Mouse (Mus musculus) thymus, adult 18-20 months (tissue): ENCODE results near the gene Amz2.
"Not testable (repeated sequence)": the region's sequence is repeated elsewhere in the genome, so short reads cannot be mapped to it uniquely, and the experiment has no call there.

ENCODE experiments used
- DNase-seq, 2 experiments: peaks; one replicate each; pipeline ENCODE4 v3.0.0; 2022; ENCODE audit warnings: mixed read lengths in 2 of 2

Gene Amz2

DNA sequence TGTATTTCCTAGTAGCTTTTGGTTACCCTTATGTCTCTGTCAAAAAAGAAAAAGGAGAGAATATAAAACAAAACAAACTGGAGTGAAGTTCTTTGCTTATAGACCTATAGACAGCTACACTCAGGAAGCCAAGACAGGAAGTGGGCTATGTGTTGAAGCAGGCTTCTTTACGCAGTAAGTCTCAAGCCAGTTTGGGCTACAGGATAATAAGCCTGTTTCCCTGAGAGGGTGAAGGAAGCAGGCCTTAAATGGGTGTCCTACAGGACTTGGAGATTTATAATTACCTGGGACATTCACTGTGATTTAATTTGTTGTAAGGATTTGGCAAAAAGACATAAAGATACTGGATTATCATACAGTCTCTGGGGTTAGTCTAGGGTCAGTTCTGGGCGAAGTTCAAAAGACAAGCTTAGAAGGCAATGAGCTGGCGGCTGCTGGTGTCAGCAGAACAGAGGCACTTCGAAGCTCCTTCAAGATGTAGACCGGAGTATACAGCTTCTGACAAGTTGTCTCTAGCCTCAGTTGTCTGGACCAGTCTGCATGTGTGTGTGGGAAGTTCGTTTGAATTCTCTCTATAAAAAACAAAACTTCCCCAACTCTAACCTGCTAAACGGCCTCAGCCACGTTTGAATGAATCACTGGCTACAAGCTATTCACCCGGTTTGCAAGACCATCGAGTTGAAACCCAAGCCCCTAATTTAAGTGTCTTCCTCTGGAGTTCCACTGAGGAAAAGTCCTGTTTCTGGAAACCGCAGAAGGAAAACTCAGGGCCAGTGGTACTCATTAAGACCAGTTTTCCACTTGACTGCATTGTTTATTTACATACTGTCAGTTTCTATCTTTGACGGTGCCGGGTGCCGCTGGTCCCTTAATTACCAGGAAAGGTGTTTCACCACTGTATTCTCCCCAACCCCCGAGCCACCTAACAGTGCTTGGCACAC, 45.4 kb downstream of the Amz2 start:
- no peak for DNase-seq

DNA sequence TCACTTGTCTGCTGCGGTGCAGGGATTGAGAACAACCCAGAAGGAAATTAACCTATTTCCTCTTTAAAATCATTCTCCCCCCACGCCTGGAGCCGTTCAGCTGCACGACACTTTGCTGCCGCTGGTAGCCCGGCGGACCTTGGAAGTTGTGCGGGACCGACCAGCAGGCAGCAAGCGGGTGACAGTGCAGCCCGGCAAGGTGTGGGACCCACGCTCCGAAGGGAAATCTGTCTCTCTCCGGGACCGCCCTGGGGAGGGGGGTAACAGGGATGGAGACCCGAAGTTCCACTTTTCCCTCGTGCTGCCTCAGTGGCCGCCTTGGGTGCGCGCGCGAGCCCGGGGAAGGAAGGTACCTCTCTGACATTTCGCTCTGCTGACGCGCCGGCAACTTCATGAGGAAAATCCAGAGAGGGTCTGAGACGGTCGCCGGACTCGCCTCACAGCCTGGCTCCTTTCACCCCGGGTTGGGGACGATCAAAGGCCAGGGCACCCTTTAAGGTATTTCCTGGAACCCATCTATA, 46.5 kb downstream of the Amz2 start:
- peak; percentile 35 for DNase-seq

DNA sequence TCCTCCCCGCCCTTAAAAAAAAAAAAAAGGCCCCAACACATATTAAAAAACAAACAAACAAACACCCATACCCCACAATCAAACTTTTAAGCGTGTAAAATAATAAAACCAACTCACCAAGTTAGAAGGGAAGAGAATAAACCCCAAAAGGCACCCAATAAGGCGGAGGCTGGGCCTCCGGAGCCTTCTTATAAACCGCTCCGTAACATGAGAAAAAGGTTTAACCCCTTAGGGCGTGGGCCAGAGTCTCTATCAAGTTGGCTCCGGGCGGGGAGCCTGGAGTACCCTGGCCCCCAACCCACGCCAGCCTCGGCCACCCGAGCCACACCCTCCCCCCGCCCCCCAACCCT, 47.0 kb downstream of the Amz2 start:
- no peak for DNase-seq

DNA sequence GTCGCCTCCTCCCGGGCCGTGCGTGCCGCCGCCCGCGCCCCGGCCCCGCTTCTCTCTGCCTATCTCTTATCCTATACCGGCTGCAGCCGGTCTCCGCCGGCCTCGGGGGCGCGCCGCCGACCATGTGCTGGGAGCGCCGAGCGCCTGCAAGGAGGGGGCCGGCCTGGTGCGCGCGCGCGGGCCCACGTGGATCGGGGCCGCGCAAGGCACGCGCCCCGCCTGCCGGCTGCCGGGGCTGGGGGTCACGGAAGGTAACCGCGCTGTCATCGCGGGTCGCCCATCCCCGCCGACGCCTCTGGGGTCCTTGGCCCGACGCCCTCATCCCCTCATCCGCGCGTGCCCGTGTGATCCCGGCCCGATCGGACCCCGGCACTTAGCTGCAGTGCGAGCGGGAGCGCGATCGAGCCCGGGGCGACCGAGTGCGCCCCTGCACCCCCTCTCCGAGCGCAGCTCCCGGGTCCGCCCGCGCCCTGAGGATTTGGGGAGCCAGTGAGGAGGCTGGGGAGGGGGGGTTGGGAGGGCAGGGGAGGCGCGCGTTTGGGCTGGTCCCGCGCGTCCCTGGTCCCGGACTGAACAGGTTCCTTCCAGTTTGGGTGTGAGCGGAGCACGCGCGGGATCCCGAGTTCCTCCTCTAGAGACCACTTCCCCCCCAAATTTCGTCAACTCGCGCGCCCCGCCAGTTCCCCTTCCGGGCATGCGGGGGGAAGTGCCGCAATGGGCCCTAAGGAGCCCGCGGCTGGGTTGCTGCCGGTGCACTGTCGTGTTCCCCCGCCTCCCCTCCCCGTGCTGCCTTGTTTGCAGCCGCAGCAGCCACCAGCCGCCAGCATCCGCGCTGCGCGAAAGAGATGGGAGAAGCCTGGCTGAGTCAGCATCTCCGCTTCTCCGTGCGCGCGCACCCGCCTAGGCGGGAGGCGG, 47.7 kb downstream of the Amz2 start, which contains the start of the genes Arsg and Slc16a6:
Arsg (plus strand) TSS at position 204 of the 915 bp plus-strand sequence.
Slc16a6 (minus strand) TSS at position 428 of the 915 bp plus-strand sequence.
- DNase-seq, result peak; percentile 93 to 94

DNA sequence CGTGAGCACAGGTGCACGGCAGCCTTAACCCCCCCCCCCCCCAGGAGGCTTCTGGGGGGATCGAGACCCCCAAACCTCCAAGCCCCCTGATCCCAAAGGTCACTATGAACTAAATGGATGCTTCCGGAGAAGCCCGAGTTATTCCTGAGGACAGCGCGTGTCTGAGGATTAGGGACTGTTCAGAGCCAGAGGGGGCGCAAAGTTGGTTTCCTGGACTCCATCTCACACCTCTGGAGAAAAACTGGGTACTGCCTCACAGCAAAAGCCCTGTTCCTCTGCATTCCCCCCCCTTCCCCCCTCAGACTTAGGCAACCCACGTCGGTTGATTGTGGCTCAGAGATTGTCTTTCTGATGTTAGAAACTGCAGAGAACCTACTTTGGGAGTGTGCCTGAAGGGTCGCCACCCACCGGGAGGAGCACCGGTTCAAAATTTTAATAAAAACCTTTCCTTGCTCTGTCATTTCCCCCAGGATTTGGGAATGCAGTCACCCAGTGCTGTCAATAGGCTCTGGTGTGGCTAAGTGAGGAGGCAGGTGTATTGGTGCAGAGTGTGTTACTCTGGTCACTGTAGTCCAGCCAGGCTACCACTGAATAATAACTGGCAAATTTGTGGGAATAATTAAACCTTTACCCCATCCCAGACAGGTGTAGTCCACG, 48.5 kb downstream of the Amz2 start:
- no peak for DNase-seq

DNA sequence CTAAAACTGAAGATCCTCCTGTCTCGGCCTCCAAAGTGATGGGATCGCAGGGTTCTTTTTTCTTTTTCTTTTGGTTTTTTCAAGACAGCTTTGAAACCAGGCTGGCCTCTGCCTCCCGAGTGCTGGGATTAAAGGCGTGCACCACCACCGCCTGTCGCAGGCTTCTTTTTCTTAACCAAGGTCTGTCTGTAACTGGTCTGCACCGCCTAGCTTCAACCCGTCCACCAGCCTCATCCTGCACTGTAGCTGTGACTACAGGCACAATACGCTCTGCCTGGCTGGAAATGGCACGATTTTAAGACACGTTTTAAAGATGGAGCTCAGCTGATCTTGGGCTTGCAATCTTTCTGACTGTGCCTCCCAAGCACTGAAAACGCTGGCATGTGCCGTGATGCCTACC, 49.1 kb downstream of the Amz2 start:
- no peak for DNase-seq

DNA sequence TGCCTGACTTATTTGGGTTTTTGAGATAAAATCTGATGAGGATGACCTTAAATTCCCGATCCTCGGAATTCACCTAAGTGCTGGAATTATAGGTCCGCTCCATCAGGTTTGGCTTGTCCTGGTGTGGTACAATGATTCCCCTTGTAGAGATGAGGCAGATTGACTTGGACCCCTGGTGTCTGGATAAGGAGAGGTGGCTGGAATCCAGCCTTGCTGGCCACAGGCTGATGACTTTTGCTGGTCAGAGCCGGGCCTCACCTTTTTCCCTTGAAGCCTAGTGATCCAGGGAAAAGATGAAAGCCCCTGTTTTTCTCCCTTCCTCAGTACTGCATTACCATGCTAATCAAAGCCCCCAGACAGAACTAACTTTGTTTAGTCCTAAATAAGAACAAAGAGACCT, 50.0 kb downstream of the Amz2 start:
- DNase-seq, result no peak

DNA sequence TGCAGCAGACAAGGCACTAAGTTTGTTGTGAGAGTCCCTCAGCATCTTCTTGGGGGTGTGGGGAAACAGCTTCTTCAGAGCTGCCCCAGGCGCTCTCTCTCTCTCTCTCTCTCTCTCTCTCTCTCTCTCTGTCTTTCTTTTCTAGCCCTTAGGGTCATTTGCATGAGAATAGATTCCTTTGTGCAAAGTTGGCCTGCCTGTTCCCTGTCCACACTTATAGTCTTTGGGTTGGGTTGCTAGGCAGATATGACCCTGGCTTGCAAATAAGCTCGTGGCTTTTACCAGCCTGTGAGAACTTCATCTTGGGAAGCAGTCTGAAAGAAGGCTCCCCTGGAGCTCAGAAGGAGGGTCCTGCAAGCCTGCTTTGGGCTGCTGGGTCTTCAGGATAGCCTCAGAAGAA, 50.5 kb downstream of the Amz2 start:
- no peak for DNase-seq

DNA sequence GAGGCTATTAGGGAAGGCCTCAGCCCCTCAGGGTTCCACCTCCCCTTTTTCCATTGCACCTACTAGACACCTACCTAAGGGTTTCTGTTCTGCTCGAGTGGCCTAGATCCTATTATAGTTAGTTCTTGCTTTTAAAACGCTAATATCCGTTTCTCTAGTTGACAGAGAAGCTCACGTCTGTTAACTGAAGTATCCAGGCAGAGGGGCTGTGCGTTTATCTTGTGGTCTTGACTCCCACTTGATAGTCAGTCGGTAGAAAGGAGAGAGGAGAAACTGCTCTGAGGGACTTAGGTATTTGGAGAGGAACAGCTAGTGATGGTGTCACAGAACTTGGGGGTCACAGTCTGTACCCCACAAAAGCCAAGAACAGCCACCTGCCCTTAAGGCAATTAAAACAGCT, 50.9 kb downstream of the Amz2 start:
- no peak for DNase-seq

DNA sequence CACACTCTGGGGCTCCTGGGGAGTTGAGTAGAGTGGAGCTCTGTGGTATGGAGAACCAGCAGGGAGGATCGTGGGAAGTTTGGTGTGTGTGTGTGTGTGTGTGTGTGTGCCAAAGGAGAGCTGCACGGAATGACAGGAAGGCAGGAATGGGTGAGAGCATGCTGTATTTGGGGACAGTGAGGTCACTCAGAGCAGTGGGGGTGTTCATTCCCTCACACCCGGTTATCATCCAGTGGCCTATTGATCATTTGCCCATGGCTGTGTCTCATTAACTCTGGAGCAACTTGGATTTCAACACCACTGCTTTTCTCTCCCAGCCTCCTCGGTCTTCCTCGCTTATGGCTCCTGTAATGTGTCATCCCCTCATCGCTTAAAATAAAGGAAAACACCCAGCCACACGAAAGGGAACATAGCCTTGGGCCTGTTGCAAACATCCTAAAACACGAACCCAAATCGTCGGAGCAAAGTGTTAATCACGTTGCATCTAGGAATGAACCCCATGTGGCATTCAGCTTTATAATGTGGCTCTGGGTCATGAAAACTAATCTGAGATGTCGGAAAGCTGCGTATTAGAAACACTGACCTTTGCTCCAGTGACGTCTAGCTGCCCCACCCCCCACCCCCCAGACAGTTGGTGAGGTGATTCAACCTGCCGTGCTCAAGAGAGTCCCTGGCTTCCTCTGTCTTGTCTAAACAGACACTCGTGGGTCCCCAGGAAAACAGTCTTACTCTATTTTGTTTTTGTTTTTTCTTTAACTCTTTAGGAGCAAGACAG, 52.0 kb downstream of the Amz2 start:
- DNase-seq, result no peak

DNA sequence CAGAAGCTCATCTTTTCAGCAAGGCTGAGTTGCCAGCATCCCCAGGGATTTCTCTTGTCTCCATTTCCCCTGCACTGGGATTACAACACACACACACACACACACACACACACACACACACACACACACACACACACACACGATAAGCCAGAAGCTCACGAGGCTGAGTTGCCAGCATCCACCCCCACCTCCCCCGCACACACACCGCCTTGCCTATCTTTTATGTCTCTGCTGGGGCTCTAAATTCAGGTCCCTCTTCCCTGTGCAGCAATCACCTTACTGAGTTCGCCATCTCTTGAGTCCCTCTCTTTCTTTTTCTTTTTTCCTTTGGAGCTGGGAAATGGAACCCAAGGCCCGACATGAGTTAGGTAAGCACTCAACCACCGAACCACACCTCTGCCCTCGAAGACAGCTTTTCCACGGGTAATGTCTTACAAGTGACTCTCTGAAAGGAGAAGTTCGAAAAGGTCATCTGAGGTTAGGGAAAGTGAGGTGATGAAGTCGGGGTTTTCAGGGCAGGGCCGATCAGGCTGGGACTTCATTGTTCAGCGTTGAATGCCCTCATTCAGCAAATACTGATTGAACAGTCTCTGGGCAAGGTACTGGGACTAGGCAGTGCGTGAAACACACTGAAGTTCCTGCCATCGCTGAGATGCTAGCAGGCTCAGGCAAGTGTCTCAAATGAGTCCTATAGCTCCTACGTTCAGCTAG, 54.0 kb downstream of the Amz2 start:
- no peak for DNase-seq

DNA sequence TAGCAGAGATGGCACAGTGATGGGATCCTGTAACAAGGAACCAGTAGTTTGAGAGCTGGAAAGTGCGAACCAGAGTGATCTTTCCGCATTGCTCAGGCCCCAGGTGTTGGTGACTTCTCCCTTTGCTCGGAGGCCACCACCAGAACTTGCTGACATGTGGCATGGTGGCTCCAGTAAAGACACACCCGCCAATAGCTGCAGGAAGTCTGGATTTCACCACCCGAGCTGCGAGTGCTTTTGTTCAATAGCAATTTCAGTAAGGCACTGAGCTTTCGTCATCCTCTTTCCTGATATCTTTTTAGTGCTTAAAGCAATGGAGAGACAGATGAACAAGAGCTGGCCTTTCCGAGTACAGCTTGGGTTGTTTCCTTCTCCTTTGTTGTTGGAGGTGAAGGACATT, 54.7 kb downstream of the Amz2 start:
- DNase-seq, result no peak

DNA sequence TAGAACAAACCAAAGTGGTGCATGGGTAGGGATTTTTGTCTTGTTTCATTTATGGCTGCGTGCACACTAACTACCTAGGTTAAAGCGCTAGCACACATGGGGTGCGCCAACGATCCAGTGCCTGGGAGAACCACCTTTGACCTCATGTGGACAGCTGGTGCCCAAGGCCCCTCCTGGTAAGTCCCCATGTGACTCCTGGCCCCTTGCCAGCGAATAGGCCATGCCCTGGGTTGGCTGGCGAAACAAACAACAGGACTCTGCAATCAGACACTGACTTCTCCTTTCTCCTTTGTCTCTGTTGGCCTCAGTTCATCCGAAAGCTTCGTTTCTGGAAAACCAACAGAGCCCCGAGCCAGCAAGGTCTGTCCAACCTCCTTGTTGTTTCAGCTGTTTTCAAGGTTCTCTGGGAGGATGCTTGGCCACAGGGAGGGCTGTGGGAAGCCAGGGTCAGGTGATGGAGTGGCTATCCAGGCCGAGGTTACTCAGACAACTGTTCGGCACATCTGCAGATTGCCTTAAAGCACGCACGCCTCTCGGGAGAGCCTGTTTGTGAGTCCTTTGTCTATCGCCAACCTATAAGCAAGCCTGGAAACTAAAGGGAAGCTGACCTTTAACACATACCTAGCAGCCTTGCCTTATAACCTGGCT, 59.8 kb downstream of the Amz2 start:
- DNase-seq, result no peak

DNA sequence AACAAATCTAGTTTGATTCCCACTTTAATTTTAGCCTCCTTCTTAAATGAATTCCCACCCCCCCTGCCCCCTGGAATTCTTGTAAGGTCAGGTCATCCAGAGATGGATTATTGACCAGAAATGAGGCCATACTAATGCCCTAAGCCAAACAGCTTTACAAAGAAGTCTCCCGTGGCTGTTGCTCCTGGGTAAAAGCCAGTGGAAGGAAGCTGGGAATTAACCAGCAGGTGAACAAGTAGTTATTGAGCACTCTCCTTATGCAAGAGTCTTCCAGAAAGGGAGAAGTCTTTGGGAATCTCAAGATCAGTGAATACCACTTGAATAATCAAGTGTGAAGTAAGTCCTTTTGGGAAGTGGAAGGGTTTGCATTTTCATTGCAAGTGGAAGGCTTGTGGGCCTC, 61.4 kb downstream of the Amz2 start:
- DNase-seq, result no peak

DNA sequence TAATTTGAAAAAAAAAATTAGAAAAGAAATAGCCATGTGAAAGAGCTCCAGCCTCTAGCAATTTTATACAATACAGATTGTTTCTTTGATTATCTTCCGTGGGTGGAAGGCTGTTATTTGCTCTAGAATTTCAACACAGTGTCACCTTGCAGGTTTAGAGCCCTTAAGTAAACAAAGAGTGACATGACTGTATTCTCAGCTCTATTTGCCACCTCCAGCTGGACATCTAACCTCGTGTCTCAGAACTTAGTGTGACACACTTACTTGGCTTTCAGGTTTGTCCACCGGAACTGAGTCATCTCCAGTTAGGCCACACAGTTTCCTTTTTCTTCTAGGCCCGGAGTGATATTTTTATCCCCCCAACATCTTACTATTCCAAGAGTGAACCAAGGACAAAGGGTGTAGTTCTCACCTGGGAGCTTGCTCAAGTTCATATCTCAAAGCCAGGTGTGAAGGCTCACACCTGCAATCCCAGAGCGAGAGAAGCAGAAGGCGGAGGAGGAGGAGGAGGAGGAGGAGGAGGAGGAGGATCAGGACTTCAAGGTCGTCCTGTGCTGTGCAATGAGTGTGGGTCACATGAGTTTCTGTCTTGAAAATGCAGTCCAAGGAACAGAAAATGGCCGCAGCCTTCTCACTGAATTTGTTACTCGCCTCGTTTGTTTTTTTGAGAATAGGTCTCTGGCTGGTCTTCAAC, 62.4 kb downstream of the Amz2 start:
- no peak for DNase-seq

DNA sequence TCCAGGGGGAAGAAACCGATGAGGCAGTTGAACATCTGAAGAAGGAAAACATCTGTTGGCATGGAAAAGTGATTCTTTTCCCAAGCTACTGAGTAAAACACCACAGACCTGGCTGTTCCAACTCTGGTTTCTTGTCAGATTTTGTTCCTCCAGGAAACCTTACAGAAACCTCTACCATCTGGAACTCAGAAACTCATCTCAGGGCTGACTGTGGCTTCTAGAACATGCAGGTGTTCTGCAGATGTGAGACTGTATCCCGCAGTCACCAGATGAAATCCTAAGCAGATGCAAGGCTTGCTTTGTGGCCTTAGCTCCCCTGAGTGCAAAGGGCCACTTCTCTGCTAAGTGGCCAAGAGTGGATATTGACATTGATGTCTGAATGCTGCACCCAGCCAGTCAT, 64.0 kb downstream of the Amz2 start:
- DNase-seq, result no peak

DNA sequence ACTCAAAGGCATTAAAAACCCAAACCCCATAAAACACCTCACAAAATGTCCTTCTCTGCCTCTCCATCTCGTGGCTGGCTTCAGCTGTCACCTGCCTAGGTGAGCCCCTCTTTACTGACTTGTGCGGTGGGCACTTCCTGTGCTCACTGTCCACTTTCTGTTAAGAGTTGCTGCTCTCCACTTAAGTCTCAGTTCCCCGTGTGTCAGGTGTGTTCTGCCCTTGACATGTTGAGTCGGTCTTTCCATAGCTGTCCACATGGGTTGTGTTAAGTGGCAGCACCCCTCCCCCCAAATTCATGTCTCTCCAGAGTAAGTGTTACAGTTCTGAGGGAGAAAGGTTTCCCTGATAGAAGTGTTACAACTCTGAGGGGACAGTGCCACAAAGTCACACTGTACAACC, 66.1 kb downstream of the Amz2 start:
- DNase-seq, result no peak

DNA sequence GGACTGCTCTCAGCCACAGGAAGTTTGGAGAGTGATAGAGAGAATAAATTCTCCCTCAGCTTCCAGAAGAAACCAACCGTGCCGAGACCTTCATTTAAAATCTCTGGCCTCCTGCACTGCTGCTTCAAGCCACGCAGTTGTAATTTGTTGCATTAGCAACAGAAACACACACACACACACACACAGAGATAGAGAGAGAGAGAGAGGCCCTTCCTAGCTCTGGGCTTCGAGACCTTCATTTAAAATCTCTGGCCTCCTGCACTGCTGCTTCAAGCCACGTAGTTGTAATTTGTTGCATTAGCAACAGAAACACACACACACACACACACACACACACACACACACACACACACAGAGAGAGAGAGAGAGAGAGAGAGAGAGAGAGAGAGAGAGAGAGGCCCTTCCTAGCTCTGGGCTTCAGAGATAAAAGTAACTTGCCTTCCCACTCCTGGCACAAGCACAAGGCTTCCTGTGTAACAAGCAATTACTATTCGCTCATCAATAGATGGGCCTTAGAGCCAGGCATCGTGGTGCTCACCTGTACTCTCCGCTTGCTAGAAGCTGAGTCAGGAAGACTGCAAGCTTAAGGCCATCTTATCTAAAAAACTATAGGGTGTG, 67.2 kb downstream of the Amz2 start:
- DNase-seq, result not testable (repeated sequence)

DNA sequence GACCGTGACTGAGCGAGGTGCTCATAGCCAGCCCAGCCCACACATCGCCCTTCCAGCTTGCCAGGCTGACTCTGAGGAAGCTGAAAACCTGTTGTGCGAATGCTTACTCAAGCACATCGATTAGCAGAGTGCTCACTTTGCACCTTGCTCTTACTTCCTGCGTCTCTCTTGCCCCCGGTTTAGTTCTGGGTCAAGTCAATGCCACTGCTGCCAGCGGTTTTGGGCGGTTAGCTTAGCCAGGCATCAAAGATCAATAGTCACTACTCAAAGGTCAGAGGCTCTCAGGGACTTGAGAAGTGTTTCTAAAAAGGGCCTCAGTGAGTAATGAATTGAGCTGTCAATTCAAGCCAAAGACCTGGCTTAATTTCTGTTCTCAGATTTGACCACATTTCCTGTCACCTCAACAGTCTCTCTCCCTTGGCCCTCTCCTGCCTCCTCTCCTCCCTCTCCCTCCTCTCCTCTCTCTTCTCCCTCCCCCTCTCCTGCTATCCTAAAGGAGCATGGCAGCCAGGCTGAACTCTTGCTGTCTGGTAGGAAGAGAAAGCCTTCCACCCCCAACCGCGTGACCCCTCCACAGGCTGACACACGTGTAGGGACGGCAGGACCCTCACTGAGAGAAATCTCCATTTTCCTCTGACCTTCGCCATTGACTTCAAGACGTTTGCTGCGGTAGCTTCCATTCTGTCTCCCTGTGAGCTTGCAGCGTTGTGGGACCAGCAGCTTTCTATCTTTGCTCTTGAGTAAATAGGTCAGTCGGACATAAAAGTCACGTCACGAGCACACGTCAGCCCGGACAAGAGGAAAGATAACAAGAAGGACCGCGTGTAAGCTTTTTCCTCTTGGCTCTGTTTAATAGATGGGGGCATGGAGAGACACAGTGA, 69.4 kb downstream of the Amz2 start:
- no peak for DNase-seq
